Mouse (Mus musculus): Measurements from ENCODE around the gene Zbtb3.

GRCm38 (mm10) chr19:8773409-8773808 is 28.9 kb upstream of the Zbtb3 start:
- TF ChIP-seq CTCF (IDR thresholded peaks at IDR 0.05; ENCODE audit: control insufficient read depth, insufficient read depth, insufficient replicate concordance, low read depth, low read length): no peak
- TF ChIP-seq POLR2A (IDR thresholded peaks at IDR 0.05; ENCODE audit: control insufficient read depth, low read depth, low read length): no peak

Data from testis, adult 2 months (tissue).